18 mouse cellular contexts compared by ENCODE assay signal in genomic region chr17:84201183-84201582, GRCm38 (mm10).
"Had no signal": no experiment of that assay in that cellular context is flagged by ENCODE, and none has a peak within 500 bp of the region (broad histone marks: within the 10 kb centered on the region; RNA-seq: fewer than 3 reads in every experiment).

No protein-coding gene starts in this region.

- ATAC-seq: forebrain, embryonic 16.5 days; hindbrain, embryonic 16.5 days; inflammation-experienced regulatory T-cells, adult 6 months; intestine, embryonic 15.5 days; intestine, postnatal 0 days had no signal

- DNase-seq: gastrocnemius, adult 2 months; gastrocnemius, postnatal 10 days; gastrocnemius, postnatal 25 days; heart, adult 11 months; heart, adult 2 months; heart, postnatal 14 days; heart, postnatal 36 days; kidney, adult 18-20 months; kidney, adult 8-10 months; kidney, postnatal 10 days; kidney, postnatal 25 days; kidney, postnatal 4 days; liver had no signal
